Mouse (Mus musculus): ENCODE data around the gene Gm21858.
"Not testable (repeated sequence)": the region's sequence is repeated elsewhere in the genome, so short reads cannot be mapped to it uniquely, and the experiment has no call there.

Gm21858 gene

DNA sequence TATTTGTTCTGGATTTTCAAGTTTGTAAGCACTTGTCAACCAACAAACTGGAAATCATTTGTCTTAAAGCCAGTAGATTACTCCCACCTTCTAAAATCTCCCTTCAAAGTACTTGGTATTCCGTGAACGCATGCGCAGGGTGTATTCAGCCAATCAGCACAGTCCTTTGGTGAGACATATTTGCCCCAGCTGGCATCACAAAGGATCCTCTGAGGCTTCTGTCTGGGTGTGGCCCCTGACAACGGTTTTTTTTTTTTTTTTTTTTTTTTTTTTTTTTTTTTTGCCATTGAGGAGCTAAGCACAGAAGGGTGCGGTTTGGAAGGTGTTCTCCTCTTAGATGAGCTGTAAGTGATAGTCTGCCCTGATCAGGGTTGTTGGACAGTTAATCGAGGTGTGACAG, at the start of gene Gm21858:
TSS of gene Gm21858 (plus strand) at position 301 of the 400 bp plus-strand sequence.
- not testable (repeated sequence) for DNase-seq (ENCODE audit: low spot score in 2 of 2)
